8 mouse cellular contexts compared by ENCODE assay signal in the genomic region with DNA sequence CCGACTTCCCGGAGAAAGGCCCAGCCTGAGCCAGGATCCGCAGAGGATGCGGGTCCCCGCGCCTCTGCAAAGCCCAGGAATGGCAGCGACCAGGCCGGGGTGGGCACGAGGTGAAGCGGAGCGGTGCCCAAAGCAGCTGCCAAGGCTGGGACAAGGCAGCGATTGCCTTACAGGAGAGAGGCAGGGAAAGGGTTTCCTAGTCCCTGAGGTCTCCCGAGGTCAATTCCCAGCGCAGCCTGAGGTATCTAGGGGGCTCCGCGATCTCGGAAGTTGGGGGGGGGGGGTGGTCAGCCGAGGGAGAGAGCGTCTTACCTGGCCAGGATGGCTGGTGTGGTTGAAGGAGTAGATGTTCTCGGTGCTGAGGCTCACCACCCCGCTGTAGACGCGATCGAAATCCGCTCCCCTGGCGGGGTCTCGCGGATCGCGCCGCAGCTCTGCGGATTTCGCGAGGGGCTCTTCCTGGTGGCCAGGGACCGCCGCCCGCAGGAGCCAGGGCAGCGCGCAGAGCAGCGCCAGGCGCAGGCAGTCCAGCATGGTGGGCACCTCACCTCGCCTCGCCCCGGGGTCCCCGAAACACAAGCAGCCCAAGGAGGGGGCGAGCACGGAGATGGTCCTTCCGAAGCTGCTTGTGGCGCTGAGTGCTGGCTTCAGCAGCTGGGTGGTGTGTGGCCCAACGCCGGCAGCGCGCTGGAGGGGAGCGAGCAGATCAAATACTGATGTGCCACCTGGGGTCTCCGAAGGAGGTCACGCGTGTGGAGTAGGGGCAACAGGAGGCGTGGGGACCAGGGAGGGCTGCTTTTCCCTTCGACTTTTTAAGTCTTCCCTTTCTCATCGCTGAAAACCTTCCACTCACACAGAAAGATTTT. TPM values are rescaled to one million over a fixed set of nuclear protein-coding genes. Genes with fewer than 3 reads are reported as not detected.
DNase-seq lines count a peak whose midpoint lies in the region; ATAC-seq and TF ChIP-seq lines count a peak whose summit lies in the region.

No protein-coding gene starts in this region.

- H3K27me3 ChIP-seq in lung, embryonic 14.5 days (ENCODE audit: insufficient read depth, low read length), result peaks cover 13% of the 10 kb centered on the region; the same call in 1 of the 2 replicates
- peaks cover 7% of the 10 kb centered on the region; the same call in 1 of the 2 replicates for H3K27me3 ChIP-seq in forebrain, embryonic 14.5 days (replicated peaks; ENCODE audit: control insufficient read depth, insufficient read depth, low read length)
- peaks cover 44% of the 10 kb centered on the region for H3K27me3 ChIP-seq in limb, embryonic 13.5 days

- under 1% methylated on average over 60 of the region's 60 CpGs for WGBS in lung, embryonic 14.5 days
- under 1% methylated on average over 57 of the region's 60 CpGs for WGBS in forebrain, embryonic 14.5 days
- WGBS in limb, embryonic 13.5 days, result 2% methylated on average over 58 of the region's 60 CpGs

- no peaks in the 10 kb centered on the region for H3K4me1 ChIP-seq in lung, embryonic 14.5 days (ENCODE audit: insufficient read depth)
- no peaks in the 10 kb centered on the region for H3K4me1 ChIP-seq in forebrain, embryonic 14.5 days (ENCODE audit: control insufficient read depth, insufficient read depth, low read length)
- peaks cover 11% of the 10 kb centered on the region for H3K4me1 ChIP-seq in limb, embryonic 13.5 days

- peak overlapping the region; percentile 58 for H3K4me3 ChIP-seq in lung, embryonic 14.5 days (ENCODE audit: low read depth, low read length)
- peak overlapping the region; percentile 67 for H3K4me3 ChIP-seq in forebrain, embryonic 14.5 days (ENCODE audit: low read depth, low read length)
- peak overlapping the region; percentile 66 for H3K4me3 ChIP-seq in limb, embryonic 13.5 days

- H3K9me3 ChIP-seq in lung, embryonic 14.5 days (ENCODE audit: low read depth, low read length), result no peaks in the 10 kb centered on the region
- H3K9me3 ChIP-seq in forebrain, embryonic 14.5 days (replicated peaks; ENCODE audit: control insufficient read depth, low read length), result 0 out of 2 replicates have a peak, but pooled peaks cover 3% of the 10 kb centered on the region
- H3K9me3 ChIP-seq in limb, embryonic 13.5 days, result peaks cover 6% of the 10 kb centered on the region; the same call in 1 of the 2 replicates

- no peaks in the 10 kb centered on the region for H3K36me3 ChIP-seq in lung, embryonic 14.5 days (ENCODE audit: insufficient read depth)
- no peaks in the 10 kb centered on the region for H3K36me3 ChIP-seq in forebrain, embryonic 14.5 days (ENCODE audit: control insufficient read depth, insufficient read depth, low read length)
- no peaks in the 10 kb centered on the region for H3K36me3 ChIP-seq in limb, embryonic 13.5 days

- peak; percentile 49 for DNase-seq in lung, embryonic 14.5 days
- DNase-seq in lung, postnatal 36 days, result no peak
- DNase-seq in forebrain, embryonic 14.5 days (ENCODE audit: low spot score), result peak; percentile 39
- DNase-seq in induced T-regulatory cell, adult 2 months (ENCODE audit: low read depth), result peak; percentile 61
- DNase-seq in neural tube, embryonic 10.5 days (ENCODE audit: extremely low spot score, low spot score), result peak; percentile 67
- peak; percentile 63 for DNase-seq in thymus, postnatal 25 days

- H3K9ac ChIP-seq in lung, embryonic 14.5 days, result peak overlapping the region; percentile 66
- H3K9ac ChIP-seq in forebrain, embryonic 14.5 days (ENCODE audit: low read length), result peak overlapping the region; percentile 73
- peak overlapping the region; percentile 70 for H3K9ac ChIP-seq in limb, embryonic 13.5 days

- H3K4me2 ChIP-seq in lung, embryonic 14.5 days, result peak overlapping the region; percentile 100
- H3K4me2 ChIP-seq in forebrain, embryonic 14.5 days (ENCODE audit: low read length), result peak overlapping the region; percentile 99
- peak overlapping the region; percentile 100 for H3K4me2 ChIP-seq in limb, embryonic 13.5 days (replicated peaks)

- peak; percentile 60 for ATAC-seq in lung, embryonic 14.5 days (ENCODE audit: insufficient read depth)
- peak; percentile 42 for ATAC-seq in cerebellum, adult (ENCODE audit: insufficient number of reproducible peaks, low FRiP score, low TSS enrichment)
- ATAC-seq in forebrain, embryonic 14.5 days, result peak; percentile 76
- peak; percentile 66; the same call in 1 of the 2 replicates for ATAC-seq in limb, embryonic 13.5 days (ENCODE audit: low FRiP score, low read depth)

- no peak overlapping the region for H3K27ac ChIP-seq in lung, embryonic 14.5 days (ENCODE audit: low read depth)
- no peak overlapping the region for H3K27ac ChIP-seq in forebrain, embryonic 14.5 days (ENCODE audit: low read depth, low read length)
- no peak overlapping the region for H3K27ac ChIP-seq in limb, embryonic 13.5 days

- 0 out of 2 replicates have a peak, but pooled peaks have one; percentile 2 for TF ChIP-seq CTCF in lung, embryonic 14.5 days (IDR thresholded peaks at IDR 0.05; ENCODE audit: low read depth)

RNA-seq across cellular contexts. Expression of a gene that starts 0.8 kb away (rescaled TPM):
- 0.20 and 0.26 TPM in 2 replicates for polyA plus RNA-seq in lung, embryonic 14.5 days (2014; fragmentation: Nextera tagmentation; extraction: Ambion mirVana)
- polyA plus RNA-seq in forebrain, embryonic 14.5 days (2014; fragmentation: Nextera tagmentation; extraction: Ambion mirVana), result 3.9 and 8.6 TPM in 2 replicates
- polyA plus RNA-seq in limb, embryonic 13.5 days (2015; fragmentation: Nextera tagmentation; extraction: Ambion mirVana), result 0.22 and 0.29 TPM in 2 replicates

RNA-seq across cellular contexts. Expression of a gene that starts 14.7 kb away (rescaled TPM):
- 30.6 and 33.5 TPM in 2 replicates for polyA plus RNA-seq in lung, embryonic 14.5 days (2014; fragmentation: Nextera tagmentation; extraction: Ambion mirVana)
- polyA plus RNA-seq in forebrain, embryonic 14.5 days (2014; fragmentation: Nextera tagmentation; extraction: Ambion mirVana), result 21.2 TPM in 2 replicates
- polyA plus RNA-seq in limb, embryonic 13.5 days (2015; fragmentation: Nextera tagmentation; extraction: Ambion mirVana), result 25.0 and 26.3 TPM in 2 replicates
